Mouse (Mus musculus): Measurements from ENCODE around the gene Secisbp2.
"Not testable (repeated sequence)": the region's sequence is repeated elsewhere in the genome, so short reads cannot be mapped to it uniquely, and the experiment has no call there.

The Secisbp2 gene

DNA sequence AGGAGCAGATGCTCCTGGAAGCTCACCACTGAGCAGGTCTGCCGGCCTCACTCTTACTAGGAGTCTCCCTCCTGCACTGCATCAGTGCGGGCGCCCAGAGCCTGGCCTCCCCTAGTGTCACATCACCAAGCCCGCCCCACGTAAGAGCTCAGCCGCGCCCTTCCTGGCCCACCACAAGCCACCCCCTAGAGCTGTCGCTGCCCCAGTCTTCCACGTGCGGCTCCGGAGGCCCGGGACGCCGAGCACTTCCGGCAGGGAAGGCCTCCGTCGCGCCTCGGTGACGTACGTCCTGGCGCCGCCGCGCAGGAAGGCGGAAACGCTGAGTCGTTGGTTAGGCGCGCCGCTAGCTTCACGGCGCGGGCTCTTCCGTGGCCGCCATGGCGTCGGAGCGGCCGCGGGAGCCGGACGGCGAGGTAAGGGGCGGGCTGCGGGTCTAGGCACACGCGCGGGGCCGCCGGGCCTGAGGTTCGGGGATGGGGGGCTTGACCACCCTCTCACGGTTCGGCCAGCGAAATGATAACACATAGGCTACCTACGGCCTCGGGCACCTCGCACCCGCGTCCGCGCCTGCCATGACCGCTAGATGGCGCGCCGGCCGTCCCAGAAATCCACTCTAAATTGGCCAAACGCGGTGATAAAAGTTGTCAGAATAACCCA, at the start of gene Secisbp2:
Secisbp2 (plus strand) TSS at position 290 of the 657 bp plus-strand sequence.
- DNase-seq (ENCODE audit: low spot score), result peak; percentile 85

DNA sequence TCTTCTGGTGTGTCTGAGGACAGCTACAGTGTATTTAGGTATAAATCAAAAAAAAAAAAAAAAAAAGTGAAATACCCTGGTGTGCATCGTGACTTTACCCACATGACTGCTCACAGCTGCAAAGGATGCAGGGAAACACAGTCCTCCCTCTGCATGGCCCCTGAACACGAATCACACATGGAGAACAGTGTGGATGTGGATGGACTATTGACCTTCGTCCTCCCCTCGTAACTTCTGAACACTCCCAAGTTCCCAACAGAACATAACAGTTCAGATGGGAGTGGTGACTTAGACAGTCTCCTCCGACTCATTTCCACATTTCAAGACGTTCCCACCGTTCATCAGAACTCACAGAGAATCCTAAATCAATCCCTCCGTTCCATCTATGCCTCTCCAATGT, 48.7 kb upstream of the Secisbp2 start:
- no peak for DNase-seq (ENCODE audit: low spot score)

DNA sequence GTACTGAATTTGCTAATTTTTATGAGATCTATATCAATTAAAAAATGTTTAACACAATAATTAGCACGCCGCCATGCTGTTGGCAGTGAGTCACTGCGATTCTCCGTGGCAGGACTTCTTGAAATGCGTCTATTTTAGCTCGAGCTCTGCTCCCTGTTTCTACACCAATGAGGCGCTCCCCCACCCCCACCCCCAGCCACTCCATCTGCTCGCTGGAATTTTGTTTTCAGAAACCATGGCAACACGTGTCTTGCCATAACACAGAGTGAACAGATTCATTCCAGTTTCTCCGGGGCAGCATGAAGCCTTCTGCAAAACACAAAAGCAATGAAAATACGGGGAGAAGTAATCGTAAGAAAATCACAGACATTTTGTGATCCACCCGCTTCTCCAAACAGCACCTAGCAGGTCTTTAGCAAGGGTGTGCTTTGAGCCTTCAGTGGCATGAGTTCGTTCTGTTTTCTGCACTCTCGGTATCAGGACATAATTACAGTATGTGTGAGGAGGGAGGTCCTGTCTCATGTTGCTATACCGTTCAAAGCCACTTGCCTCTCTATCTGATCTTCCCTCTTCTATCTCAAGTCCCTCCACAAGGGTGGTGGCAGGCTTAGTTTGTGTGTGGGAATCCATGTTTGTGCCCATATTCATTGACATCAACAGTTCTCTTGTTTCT, 48.1 kb upstream of the Secisbp2 start:
- DNase-seq (ENCODE audit: low spot score), result peak; percentile 46

DNA sequence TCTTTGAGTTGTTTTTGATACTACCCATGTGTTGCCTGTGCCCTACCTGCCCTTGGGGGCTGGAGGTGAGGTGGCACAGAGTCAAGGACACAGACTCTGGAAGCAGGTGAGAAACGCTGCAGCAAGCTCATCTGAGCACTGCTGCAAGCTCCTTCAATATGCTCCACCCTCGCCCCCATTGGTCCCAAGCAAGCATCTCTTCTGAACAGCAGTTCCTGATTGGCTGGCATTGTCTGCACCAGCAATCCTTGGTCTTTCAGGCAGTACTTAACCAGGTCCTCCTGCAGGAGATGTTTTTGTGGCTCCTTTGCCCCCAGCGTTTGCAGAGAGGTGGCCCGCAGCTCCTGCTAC, 47.6 kb upstream of the Secisbp2 start:
- peak; percentile 59 for DNase-seq (ENCODE audit: low spot score)

DNA sequence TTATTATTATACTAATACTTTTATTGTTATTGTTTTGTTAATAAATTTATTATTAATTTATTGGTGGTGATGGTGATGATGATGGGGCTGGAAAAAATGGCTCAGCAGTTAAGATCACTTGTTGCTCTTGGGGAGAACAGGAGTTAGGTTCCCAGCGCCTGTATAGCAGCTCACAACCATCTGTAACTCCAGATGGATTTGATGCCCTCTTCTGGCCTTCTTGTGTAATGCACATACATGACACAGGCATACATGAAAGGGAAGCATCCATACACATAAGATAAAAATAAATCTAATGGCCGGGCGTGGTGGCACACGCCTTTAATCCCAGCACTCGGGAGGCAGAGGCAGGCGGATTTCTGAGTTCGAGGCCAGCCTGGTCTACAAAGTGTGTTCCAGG, 42.3 kb upstream of the Secisbp2 start:
- no peak for DNase-seq (ENCODE audit: low spot score)

DNA sequence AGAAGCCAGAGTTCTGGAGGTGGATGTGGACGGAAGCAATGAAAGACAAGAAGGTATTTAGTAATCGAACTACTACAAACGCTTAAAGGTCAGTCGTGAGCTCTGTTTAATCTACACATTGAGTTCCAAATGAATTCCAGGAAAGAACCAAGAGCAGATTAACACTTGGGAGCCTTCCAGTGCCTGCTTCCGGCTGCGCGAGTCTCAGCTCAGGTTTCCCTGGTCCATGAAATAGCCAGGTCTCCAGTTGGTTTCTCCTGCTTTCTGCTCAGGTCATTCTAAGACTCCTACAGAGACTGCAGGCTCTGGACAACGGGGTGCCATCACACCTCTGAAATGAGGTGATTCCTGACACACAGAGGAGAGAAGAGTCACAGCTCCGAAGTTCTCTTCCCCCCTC, 40.4 kb upstream of the Secisbp2 start:
- no peak for DNase-seq (ENCODE audit: low spot score)

DNA sequence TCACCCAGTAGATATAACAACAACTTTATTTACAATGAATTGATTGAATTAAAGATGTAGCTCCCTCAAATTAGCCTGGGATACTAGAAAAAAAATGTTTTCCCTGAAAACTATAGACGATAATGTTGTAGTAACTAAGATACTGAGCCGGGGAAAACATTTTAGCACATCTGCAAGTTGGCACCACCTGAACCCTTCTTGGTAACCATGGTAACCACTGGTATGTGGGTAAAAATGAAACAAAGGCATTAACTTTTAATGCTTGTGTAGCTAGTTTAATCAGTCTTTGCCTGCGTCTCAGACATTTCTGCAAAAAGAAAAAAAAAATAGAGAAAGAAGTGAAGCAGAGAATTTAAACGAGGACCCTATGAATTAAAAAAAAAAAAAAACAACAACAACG, 40.0 kb upstream of the Secisbp2 start:
- DNase-seq (ENCODE audit: low spot score), result no peak

DNA sequence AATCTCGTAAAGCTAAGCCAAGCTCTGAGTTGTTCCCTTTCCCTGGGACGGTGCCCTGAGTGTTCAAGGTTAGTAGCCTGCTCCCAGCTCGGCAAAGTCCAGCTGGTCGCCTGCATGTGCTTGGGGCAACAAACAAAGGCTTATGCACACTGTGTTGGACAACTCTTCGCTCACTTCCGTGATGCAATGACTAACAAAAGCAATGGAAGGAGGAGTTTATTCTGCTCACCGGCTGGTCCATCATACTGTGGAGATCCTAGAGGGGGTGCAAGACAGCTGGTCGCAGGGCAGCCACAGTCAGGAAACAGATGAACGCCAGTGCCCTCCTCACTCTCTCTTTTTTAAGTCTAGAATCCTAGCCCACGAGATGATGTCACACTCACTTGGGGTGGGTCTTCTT, 35.7 kb upstream of the Secisbp2 start:
- no peak for DNase-seq (ENCODE audit: low spot score)

DNA sequence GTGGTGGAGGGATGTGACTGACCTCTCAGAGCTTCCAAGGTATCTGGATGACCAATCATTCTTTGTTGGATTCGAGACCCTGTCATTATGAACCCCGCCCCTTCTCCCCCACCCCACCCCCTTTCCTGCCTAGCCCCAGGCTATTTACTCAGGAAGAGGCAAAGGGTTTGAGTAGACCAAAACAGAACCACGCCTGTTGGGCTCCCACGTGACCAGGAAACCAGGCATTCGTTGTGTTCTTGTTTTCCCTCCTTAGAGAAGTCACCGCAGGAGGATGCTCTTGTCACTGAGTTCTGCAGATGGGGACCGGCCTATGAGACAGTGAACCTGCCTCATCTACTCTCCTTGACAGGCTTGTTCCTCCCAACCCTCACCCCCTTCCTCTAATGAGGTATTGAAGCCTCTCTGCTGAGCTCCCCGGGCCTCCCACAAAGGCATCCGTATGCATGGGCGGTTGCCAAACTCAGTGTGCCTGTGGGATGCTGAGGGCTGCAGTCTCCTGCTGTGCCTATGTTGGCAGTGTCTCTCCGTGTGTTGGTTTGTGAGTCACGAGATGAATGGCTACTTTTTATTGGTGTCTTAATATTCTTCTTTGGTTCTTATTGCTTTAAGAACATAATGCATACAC, 35.0 kb upstream of the Secisbp2 start:
- DNase-seq (ENCODE audit: low spot score), result peak; percentile 70

DNA sequence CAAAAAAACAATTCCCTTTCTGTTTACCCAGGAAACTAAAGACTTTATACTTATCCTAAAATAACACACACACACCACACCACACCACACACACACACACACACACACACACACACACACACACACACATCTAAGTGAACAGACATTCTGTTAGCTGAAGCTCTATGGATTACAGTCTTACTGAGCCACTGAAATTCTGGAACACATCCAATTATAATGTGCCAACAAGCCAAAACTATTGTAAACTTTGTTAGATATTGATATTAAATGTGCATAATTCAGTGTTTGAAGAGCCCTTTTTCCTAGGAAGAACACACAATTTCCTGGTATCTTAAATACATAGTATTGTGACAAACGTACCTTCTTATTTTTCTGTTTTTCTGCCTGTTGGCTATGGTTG, 34.2 kb upstream of the Secisbp2 start:
- no peak for DNase-seq (ENCODE audit: low spot score)

DNA sequence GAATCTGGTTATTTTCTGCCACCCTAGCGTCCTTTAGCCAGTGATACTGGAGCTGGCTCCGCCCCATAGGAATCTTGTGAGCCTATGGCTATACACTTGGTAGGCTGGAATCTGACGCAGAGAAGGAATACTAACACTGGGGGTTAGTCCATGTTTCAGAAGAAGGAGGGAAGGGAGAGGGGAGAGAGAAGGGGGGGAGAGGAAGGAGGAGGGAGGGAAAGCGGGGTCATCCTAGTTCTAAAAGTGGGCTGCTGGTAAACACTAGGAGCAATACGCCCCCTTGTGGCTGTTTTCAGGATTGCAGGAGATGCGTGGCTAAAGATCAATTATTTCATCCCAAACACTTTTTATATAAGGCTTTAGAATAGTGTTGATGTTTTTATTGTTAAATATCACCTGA, 33.6 kb upstream of the Secisbp2 start:
- DNase-seq (ENCODE audit: low spot score), result peak; percentile 51

DNA sequence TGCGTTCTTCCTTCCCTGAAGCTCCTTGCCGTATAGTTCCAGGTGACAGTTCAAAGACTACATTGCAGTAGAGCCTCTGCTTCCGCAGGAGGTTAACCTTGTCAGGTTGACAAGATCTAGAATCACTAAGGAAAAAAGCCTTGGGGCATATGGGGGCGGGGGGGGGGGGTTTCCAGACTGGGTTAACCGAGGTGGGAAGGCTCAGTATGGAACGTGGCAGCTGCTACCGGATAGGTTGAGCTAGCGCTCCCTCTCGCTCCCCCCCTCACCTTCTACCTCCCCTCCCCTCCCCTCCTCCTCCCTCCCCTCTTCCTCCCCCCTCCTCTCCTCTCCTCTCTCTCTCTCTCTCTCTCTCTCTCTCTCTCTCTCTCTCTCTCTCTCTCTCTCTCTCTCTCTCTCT, 32.9 kb upstream of the Secisbp2 start:
- no peak for DNase-seq (ENCODE audit: low spot score)

DNA sequence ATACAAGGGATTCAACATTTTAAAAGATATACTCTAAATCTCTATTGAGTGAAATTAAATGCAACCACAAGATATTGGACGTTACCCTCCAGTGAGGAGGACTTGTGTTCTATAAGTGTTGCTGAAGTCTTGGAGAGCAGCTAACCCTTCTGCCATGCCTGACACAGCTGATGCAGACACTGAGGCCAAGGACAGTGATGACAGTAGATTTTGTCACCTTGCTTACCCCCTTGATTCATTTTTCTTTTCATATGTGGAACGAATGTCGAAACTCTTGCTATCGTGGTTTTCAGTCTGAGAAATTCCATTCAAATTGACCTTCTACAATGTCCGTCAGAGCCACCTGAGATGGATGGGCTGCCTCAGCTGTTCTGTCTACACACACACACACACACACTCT, 28.9 kb upstream of the Secisbp2 start:
- no peak for DNase-seq (ENCODE audit: low spot score)

DNA sequence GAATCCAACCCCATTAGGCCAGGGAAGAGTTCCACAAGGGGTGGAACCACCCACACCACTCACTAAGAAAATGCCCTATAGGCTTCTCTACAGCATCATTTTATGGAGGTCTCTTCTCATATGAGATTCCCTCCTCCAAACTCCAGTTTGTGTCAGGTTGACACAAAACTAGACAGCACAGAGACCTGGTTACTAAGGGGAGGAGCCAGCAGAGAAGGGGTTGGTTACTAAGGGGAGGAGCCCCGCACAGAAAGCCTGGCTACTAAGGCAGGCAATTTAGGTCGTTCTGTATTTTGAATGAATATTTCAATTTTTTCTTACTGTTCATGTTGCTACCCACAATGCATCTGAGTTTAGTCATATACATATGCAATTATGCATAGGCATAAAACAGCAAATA, 27.8 kb upstream of the Secisbp2 start:
- DNase-seq (ENCODE audit: low spot score), result no peak

DNA sequence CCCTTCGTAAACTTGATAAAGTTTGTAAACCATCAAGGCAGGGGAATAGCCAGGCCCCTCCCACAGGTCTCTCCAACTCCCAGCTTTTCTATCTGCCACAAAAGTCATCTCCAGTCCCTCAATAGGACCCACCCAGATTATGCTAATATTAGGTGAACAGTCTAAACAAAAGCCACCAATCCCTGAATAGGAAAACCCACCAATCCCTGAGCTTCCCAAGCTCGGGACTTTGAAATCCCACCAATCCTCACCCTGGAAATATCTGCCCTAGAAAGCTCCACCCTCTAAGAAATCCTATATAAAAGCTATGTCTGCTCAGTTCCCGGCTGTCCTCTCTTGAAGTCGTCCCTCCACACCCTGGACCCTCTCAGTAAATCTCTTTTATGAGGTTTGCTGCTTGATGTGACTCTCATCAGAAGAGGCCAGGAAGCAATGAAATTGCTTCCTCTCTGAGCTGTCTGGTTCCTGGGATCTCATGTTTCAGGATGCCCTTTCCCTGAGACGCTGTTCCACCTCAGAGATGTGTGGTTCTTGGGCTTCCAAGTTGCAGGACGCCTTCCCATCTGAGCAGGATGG, 23.1 kb upstream of the Secisbp2 start:
- DNase-seq (ENCODE audit: low spot score), result no peak

DNA sequence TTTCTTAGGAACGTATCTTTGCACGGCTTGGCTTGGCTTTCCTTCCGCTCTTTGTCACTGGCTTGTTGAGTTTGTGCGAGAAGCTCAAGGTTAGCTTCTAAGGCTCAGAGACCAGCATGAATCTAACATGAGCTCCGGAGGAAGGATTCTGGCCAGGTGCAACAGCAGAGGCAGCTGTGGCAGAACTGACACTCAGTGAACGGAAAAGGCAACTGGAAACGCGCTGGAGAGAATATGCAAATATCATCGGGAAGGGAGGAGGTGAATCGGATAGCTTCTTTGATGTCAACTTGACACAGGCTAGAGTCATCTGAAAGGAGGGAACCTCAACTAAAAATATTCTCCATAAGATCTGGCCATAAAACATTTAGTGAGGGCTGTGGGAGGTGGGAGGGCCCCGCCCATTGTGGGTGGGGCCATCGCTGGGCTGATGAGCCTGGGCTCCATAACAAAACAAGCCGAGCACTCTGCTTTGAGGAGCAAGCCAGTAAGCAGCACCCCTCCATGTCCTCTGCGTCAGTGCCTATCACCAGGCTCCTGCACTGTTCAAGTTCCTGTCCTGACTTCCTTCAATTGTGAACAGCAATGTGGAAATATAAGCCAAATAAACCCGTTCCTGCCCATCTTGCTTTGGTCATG, 20.0 kb upstream of the Secisbp2 start:
- DNase-seq (ENCODE audit: low spot score), result no peak

DNA sequence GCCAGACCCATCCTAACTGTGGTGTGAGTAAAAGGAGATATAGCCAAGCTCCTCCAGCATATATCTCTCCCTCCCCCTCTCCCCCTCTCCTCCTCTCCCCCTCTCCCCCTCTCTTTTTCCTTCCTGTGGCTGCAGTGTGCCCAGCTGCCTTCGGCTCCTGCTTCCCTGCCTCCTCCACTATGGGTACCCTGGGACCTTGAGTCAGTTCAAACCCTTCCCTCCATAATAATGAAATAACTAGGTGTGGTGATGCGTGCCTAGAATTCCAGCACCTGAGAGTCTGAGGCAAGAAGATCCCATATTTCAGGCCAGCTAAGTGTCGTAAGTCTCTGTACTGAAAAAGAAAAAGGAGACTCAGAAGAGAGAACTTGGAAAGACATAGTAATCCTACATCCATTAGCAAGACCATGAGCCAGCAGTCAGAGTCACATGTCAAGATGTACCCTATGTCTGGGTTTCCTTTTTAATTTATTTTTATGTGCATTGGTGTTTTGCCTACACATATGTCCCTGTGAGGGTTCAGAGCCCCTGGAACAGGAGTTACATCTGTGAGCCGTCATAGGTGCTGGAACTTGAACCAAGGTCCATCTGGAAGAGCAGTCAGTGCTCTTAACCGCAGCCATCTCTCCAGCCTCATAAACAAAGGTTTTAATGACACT, 18.8 kb upstream of the Secisbp2 start:
- DNase-seq (ENCODE audit: low spot score), result no peak

DNA sequence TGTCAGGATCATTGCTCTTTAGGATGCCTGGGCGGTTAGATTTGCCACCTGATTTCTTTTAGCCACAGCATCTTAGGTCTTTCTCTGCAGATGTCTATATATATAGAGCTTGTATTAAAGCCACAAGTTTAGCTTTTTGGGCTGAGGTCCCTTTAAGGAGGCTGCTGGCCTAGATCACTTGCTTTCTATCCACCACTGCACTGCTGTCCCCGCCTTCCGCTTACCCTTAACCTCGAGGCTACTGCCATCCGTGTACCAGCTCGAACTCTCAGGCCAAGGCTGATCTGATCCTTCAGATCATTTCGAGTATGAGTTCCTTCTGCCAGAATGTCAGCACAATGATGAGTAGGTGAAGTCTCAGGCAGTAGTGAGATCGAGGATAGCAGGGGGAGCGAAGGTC, 16.1 kb upstream of the Secisbp2 start:
- DNase-seq (ENCODE audit: low spot score), result not testable (repeated sequence)

DNA sequence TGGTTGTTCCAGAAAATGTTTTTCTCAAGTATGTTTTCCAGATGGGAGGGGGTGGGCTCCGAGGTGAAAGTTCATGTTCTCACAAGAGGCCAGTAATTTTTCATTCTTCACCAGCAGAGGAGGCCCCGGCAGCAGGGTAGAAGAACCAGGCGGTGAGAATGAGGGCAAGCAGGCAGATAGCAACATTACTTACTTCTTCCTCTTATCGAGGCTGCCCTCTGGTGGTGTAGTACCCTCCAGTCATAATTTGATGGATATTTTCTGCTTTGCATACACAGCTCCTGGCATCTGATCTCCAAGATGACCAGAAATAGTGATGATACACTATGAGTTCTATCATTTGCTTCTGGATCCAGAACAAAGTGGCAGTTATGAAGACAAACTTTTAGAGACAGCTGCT, 12.5 kb upstream of the Secisbp2 start:
- no peak for DNase-seq (ENCODE audit: low spot score)

DNA sequence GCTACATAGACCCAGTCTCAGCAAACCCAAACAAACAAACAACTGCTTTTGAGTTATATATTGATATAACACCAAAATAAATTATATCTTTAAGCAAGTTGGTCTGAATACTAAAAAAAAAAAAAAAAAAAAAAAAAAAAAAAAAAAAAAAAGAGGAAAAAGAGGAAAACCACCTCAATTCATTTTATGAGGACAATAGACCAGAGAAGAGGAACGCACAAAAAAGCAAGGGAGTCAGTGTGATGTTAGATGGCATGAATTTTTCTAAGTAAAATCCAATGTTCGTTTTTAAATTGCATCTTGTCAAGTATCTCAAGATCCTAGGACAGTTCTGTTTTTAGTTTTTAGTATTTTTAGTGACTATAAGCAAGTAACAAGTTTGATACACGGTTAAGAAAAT, 10.1 kb upstream of the Secisbp2 start:
- DNase-seq (ENCODE audit: low spot score), result no peak

DNA sequence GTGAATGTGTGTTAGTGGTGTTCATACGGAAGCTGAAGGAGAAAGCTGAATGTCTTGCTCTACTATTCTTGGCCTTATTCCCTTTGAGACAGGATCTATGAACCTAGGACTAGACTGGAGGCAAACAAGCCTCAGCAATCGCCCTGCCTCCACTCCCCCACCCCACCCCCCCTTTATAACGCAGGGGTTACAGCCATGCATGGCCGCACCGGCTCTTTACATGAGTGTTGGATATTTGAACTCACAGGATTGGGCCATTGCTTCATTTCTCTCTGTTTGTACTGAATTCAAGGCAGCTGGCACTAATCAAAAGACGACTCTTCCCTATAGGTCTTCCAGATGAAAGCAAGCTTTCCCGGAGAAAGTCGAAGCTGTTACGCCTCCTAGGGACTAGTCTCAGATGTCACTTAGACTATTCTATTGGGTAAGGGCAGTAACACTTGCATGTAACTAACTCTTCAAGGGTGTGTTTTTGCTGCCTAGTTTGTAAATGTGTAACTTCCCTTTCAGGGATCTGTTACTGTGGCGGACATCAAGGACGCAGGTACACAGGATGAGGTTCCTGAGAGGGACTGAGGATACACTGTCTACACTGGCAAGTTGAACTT, 9.2 kb upstream of the Secisbp2 start:
- no peak for DNase-seq (ENCODE audit: low spot score)

All from left cerebral cortex, adult 11 months (tissue).